7 mouse cellular contexts compared by ENCODE assay signal in the genomic region with DNA sequence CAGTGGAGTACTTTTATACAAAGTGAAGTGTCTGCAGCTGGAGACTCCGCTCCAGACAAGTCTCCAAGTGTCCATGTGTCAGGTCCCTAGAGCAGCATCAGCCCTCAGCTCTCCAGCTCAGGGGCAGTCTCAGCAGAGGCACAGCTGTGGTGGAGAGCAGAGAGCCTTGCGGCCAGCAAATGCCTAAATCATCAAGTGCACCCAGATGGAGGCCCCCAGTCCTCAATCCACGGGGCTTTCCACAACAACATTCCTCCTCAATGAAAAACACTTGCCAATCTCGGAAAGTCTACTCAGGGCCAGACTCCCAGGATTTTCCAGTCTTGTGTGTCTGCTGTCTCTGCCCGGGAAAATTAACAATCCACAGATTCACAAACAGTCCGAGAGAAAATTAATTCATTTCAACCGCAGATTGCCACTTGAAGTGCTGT.
DNase-seq lines count a peak whose midpoint lies in the region; ATAC-seq lines count a peak whose summit lies in the region.

No protein-coding gene starts in this region.

- no peaks in the 10 kb centered on the region for H3K36me3 ChIP-seq in embryonic facial prominence, embryonic 11.5 days (replicated peaks; ENCODE audit: control insufficient read depth, insufficient read depth, low read depth, low read length)
- H3K36me3 ChIP-seq in midbrain, embryonic 10.5 days, result no peaks in the 10 kb centered on the region

- peak; percentile 67 for DNase-seq in embryonic facial prominence, embryonic 11.5 days (ENCODE audit: low spot score)
- peak; percentile 33 to 36 for DNase-seq in heart, postnatal 14 days
- DNase-seq in midbrain, embryonic 10.5 days (ENCODE audit: low spot score), result peak; percentile 31
- DNase-seq in cerebellum, adult 9-11 months, result no peak
- DNase-seq in right cerebral cortex, postnatal 25 days, result no peak
- no peak for DNase-seq in left cerebral cortex, postnatal 36 days (ENCODE audit: low spot score in 2 of 2)

- no peaks in the 10 kb centered on the region for H3K27me3 ChIP-seq in embryonic facial prominence, embryonic 11.5 days (ENCODE audit: control insufficient read depth, insufficient read depth, low read length)
- no peaks in the 10 kb centered on the region for H3K27me3 ChIP-seq in midbrain, embryonic 10.5 days (ENCODE audit: low read depth, poor library complexity, severe bottlenecking)

- ATAC-seq in embryonic facial prominence, embryonic 11.5 days (replicated peaks; ENCODE audit: insufficient number of reproducible peaks, low FRiP score, low TSS enrichment, low read depth), result peak; percentile 68

- 21% methylated on average over 7 of the region's 7 CpGs for WGBS in embryonic facial prominence, embryonic 11.5 days
- WGBS in midbrain, embryonic 10.5 days, result 50% methylated on average over 7 of the region's 7 CpGs

- H3K27ac ChIP-seq in brown adipose tissue, adult 24 weeks (replicated peaks; ENCODE audit: low read depth, low read length), result 0 out of 2 replicates have a peak overlapping the region, but pooled peaks have one; percentile 15
- H3K27ac ChIP-seq in embryonic facial prominence, embryonic 11.5 days (replicated peaks; ENCODE audit: low read depth, low read length), result peak overlapping the region; percentile 57; the same call in 1 of the 2 replicates
- H3K27ac ChIP-seq in midbrain, embryonic 10.5 days (replicated peaks), result peak overlapping the region; percentile 79

- H3K9me3 ChIP-seq in embryonic facial prominence, embryonic 11.5 days (replicated peaks; ENCODE audit: control insufficient read depth, low read length), result no peaks in the 10 kb centered on the region
- H3K9me3 ChIP-seq in midbrain, embryonic 10.5 days (replicated peaks), result no peaks in the 10 kb centered on the region

- H3K4me3 ChIP-seq in brown adipose tissue, adult 24 weeks (ENCODE audit: insufficient read depth, low read depth, low read length), result no peak overlapping the region
- H3K4me3 ChIP-seq in embryonic facial prominence, embryonic 11.5 days (ENCODE audit: low read depth, low read length), result no peak overlapping the region
- H3K4me3 ChIP-seq in midbrain, embryonic 10.5 days, result no peak overlapping the region

- peaks cover 19% of the 10 kb centered on the region for H3K4me1 ChIP-seq in brown adipose tissue, adult 24 weeks (ENCODE audit: control insufficient read depth, insufficient read depth, insufficient read length, low read length)
- H3K4me1 ChIP-seq in embryonic facial prominence, embryonic 11.5 days (ENCODE audit: control insufficient read depth, insufficient read depth, low read length), result no peaks in the 10 kb centered on the region; the same call in 1 of the 2 replicates
- H3K4me1 ChIP-seq in midbrain, embryonic 10.5 days, result peaks cover 49% of the 10 kb centered on the region

- no peak overlapping the region for H3K4me2 ChIP-seq in embryonic facial prominence, embryonic 11.5 days (ENCODE audit: low read depth, low read length)

- intact Hi-C loops in heart, postnatal 14 days (cut with DNase I), result no loop called here
- intact Hi-C loops in left cerebral cortex, postnatal 36 days (cut with DNase I), result no loop called here

- H3K9ac ChIP-seq in embryonic facial prominence, embryonic 11.5 days (replicated peaks; ENCODE audit: low read length), result no peak overlapping the region

Comparison
In these comparisons a context has a peak if more than half of its experiments do, and no peak if none do; other contexts are left out.
1. H3K27ac ChIP-seq: peak in every context shown above with its lines; median percentile 79 in midbrain, embryonic 10.5 days; 57 in embryonic facial prominence, embryonic 11.5 days; 15 in brown adipose tissue, adult 24 weeks.
2. DNase-seq: peak in embryonic facial prominence, embryonic 11.5 days (single experiment), heart, postnatal 14 days (2 of 2) and midbrain, embryonic 10.5 days (single experiment); none in cerebellum, adult 9-11 months (single experiment), right cerebral cortex, postnatal 25 days (single experiment) and left cerebral cortex, postnatal 36 days (0 of 2).